Mouse (Mus musculus) midbrain, embryonic 11.5 days (tissue): ENCODE measurements around the gene Lrp5. TPM values are rescaled to one million over a fixed set of nuclear protein-coding genes. Genes with fewer than 3 reads are reported as not detected.

Experiments
- ATAC-seq: fragments of 200-750 bp; cut with Nextera tagmentation; 2 replicates; pipeline ENCODE4 v1.8.0; 2017; ENCODE audit warnings: moderate TSS enrichment, moderate library complexity; ENCODE audit not compliant: low FRiP score
- DNase-seq: peaks from one replicate; pipeline ENCODE4 v3.0.0; 2015; ENCODE audit warnings: low spot score; ENCODE audit errors: missing footprints
- H3K27ac ChIP-seq: fragments of 300-500 bp; sonication (generic); 2 replicates; pipeline ENCODE4 v1.5.1; 2014; ENCODE audit warnings: low read depth, low read length
- H3K27me3 ChIP-seq: fragments of 300-500 bp; sonication (generic); 2 replicates; pipeline ENCODE4 v1.6.1; 2014; ENCODE audit warnings: mild to moderate bottlenecking, low read length, moderate library complexity, mixed read lengths; ENCODE audit not compliant: control insufficient read depth, insufficient read depth
- H3K36me3 ChIP-seq: fragments of 300-500 bp; sonication (generic); 2 replicates; pipeline ENCODE4 v1.6.1; 2014; ENCODE audit warnings: mild to moderate bottlenecking, low read length, moderate library complexity, mixed read lengths; ENCODE audit not compliant: control insufficient read depth, insufficient read depth
- H3K4me1 ChIP-seq: fragments of 300-500 bp; sonication (generic); 2 replicates; pipeline ENCODE4 v1.6.1; 2014; ENCODE audit warnings: low read length; ENCODE audit not compliant: control insufficient read depth, insufficient read depth
- H3K4me2 ChIP-seq: fragments of 300-500 bp; sonication (generic); 2 replicates; pipeline ENCODE4 v1.6.1; 2014; ENCODE audit warnings: mild to moderate bottlenecking, moderate library complexity
- H3K4me3 ChIP-seq: fragments of 300-500 bp; sonication (generic); 2 replicates; pipeline ENCODE4 v1.5.1; 2014; ENCODE audit warnings: low read depth, low read length
- H3K9ac ChIP-seq: fragments of 300-500 bp; sonication (generic); 2 replicates; pipeline ENCODE4 v1.6.1; 2014; ENCODE audit warnings: low read length
- H3K9me3 ChIP-seq: fragments of 300-500 bp; sonication (generic); 2 replicates; pipeline ENCODE4 v1.6.1; 2016; ENCODE audit warnings: low read length; ENCODE audit not compliant: control insufficient read depth
- WGBS: fragments of 180-500 bp; shearing (Covaris S2); extraction: QIAGEN DNeasy Blood & Tissue Kit; methylation state at CpG from one replicate; pipeline ENCODE4 v1.1.7; 2014; 5-methylcytosine and 5-hydroxymethylcytosine counted together
- polyA plus RNA-seq: library from polyadenylated mRNA; unstranded; fragments of >200 nt; fragmentation: Nextera tagmentation; extraction: Ambion mirVana; gene quantifications from 2 replicates; pipeline ENCODE4 v1.2.1, GENCODE M21; 2014

Lrp5 gene
- polyA plus RNA-seq, 1 experiment from 2014 or later: 2.8 TPM

- Histone ChIP-seq H3K27ac (no peak overlapping the region), H3K4me1 (no peaks in the 10 kb centered on the region), H3K9me3 (no peaks in the 10 kb centered on the region; the same call in 1 of the 2 replicates), H3K36me3 (peaks cover 20% of the 10 kb centered on the region; the same call in 1 of the 2 replicates), H3K9ac (no peak overlapping the region), H3K4me3 (no peak overlapping the region), H3K27me3 (no peaks in the 10 kb centered on the region), H3K4me2 (no peak overlapping the region)
- 93% methylated on average over 5 of the region's 5 CpGs for WGBS
- DNase-seq: peak; percentile 28
- no peak for ATAC-seq
Observed at GRCm38 (mm10) chr19:3654058-3654457, 32.3 kb downstream of the Lrp5 start.

GRCm38 (mm10) chr19:3653508-3653907 lies 32.9 kb downstream of the Lrp5 start:
- no peak overlapping the region for H3K9ac ChIP-seq
- no peaks in the 10 kb centered on the region for H3K27me3 ChIP-seq
- ATAC-seq: no peak
- H3K4me2 ChIP-seq: no peak overlapping the region
- H3K27ac ChIP-seq: no peak overlapping the region
- no peaks in the 10 kb centered on the region for H3K4me1 ChIP-seq
- DNase-seq: peak; percentile 26
- no peaks in the 10 kb centered on the region; the same call in 1 of the 2 replicates for H3K9me3 ChIP-seq
- H3K36me3 ChIP-seq: peaks cover 14% of the 10 kb centered on the region; the same call in 1 of the 2 replicates
- H3K4me3 ChIP-seq: no peak overlapping the region
- 90% methylated on average over 4 of the region's 4 CpGs for WGBS

GRCm38 (mm10) chr19:3651989-3652388 lies 34.4 kb downstream of the Lrp5 start:
- Histone ChIP-seq H3K4me2 (no peak overlapping the region), H3K4me3 (no peak overlapping the region), H3K9me3 (no peaks in the 10 kb centered on the region; the same call in 1 of the 2 replicates), H3K9ac (no peak overlapping the region), H3K4me1 (no peaks in the 10 kb centered on the region), H3K27me3 (no peaks in the 10 kb centered on the region), H3K27ac (no peak overlapping the region), H3K36me3 (peaks cover 9% of the 10 kb centered on the region; the same call in 1 of the 2 replicates)
- WGBS: 97% methylated on average over 13 of the region's 13 CpGs
- ATAC-seq: no peak
- DNase-seq: no peak

- Histone ChIP-seq H3K27ac (no peak overlapping the region), H3K4me3 (no peak overlapping the region), H3K36me3 (peaks cover 9% of the 10 kb centered on the region; the same call in 1 of the 2 replicates), H3K9me3 (no peaks in the 10 kb centered on the region; the same call in 1 of the 2 replicates), H3K27me3 (no peaks in the 10 kb centered on the region), H3K4me1 (no peaks in the 10 kb centered on the region), H3K4me2 (no peak overlapping the region), H3K9ac (no peak overlapping the region)
- 94% methylated on average over 3 of the region's 3 CpGs for WGBS
- ATAC-seq: no peak
- DNase-seq: peak; percentile 49
Observed at GRCm38 (mm10) chr19:3651220-3651619, 35.1 kb downstream of the Lrp5 start.

- no peaks in the 10 kb centered on the region; the same call in 1 of the 2 replicates for H3K9me3 ChIP-seq
- no peak overlapping the region for H3K4me3 ChIP-seq
- no peak overlapping the region for H3K4me2 ChIP-seq
- H3K4me1 ChIP-seq: no peaks in the 10 kb centered on the region
- no peaks in the 10 kb centered on the region for H3K27me3 ChIP-seq
- no peak overlapping the region for H3K9ac ChIP-seq
- peaks cover 9% of the 10 kb centered on the region; the same call in 1 of the 2 replicates for H3K36me3 ChIP-seq
- ATAC-seq: no peak
- WGBS: 91% methylated on average over 3 of the region's 3 CpGs
- no peak overlapping the region for H3K27ac ChIP-seq
- peak; percentile 17 for DNase-seq
Observed at GRCm38 (mm10) chr19:3650448-3650847, 35.9 kb downstream of the Lrp5 start.

GRCm38 (mm10) chr19:3648830-3649450 lies 37.4 kb downstream of the Lrp5 start:
- H3K36me3 ChIP-seq: peaks cover 11% of the 10 kb centered on the region
- no peaks in the 10 kb centered on the region for H3K4me1 ChIP-seq
- H3K4me3 ChIP-seq: no peak overlapping the region
- ATAC-seq: peak; percentile 44; the same call in 1 of the 2 replicates
- no peak for DNase-seq
- WGBS: 38% methylated on average over 6 of the region's 11 CpGs
- H3K4me2 ChIP-seq: no peak overlapping the region
- H3K9me3 ChIP-seq: no peaks in the 10 kb centered on the region; the same call in 1 of the 2 replicates
- H3K27me3 ChIP-seq: no peaks in the 10 kb centered on the region
- no peak overlapping the region for H3K27ac ChIP-seq
- no peak overlapping the region for H3K9ac ChIP-seq

- 91% methylated on average over 3 of the region's 3 CpGs for WGBS
- DNase-seq: no peak
- no peak overlapping the region for H3K4me2 ChIP-seq
- no peak overlapping the region for H3K4me3 ChIP-seq
- no peaks in the 10 kb centered on the region for H3K27me3 ChIP-seq
- H3K9me3 ChIP-seq: no peaks in the 10 kb centered on the region; the same call in 1 of the 2 replicates
- ATAC-seq: no peak
- H3K9ac ChIP-seq: no peak overlapping the region
- H3K36me3 ChIP-seq: peaks cover 11% of the 10 kb centered on the region
- no peaks in the 10 kb centered on the region for H3K4me1 ChIP-seq
- H3K27ac ChIP-seq: no peak overlapping the region
Observed at GRCm38 (mm10) chr19:3647999-3648398, 38.4 kb downstream of the Lrp5 start.

- WGBS: 89% methylated on average over 3 of the region's 3 CpGs
- Histone ChIP-seq H3K27ac (no peak overlapping the region), H3K27me3 (no peaks in the 10 kb centered on the region), H3K9me3 (no peaks in the 10 kb centered on the region), H3K4me2 (no peak overlapping the region), H3K36me3 (peaks cover 4% of the 10 kb centered on the region), H3K9ac (no peak overlapping the region), H3K4me1 (peaks cover 8% of the 10 kb centered on the region), H3K4me3 (no peak overlapping the region)
- ATAC-seq (no peak), DNase-seq (no peak)
Observed at GRCm38 (mm10) chr19:3645813-3646212, 40.6 kb downstream of the Lrp5 start.

- 85% methylated on average over 4 of the region's 4 CpGs for WGBS
- Histone ChIP-seq H3K27ac (no peak overlapping the region), H3K27me3 (no peaks in the 10 kb centered on the region), H3K4me1 (peaks cover 8% of the 10 kb centered on the region), H3K4me2 (no peak overlapping the region), H3K9me3 (no peaks in the 10 kb centered on the region), H3K36me3 (peaks cover 4% of the 10 kb centered on the region), H3K9ac (no peak overlapping the region), H3K4me3 (no peak overlapping the region)
- no peak for DNase-seq
- no peak for ATAC-seq
Observed at GRCm38 (mm10) chr19:3645318-3645717, 41.0 kb downstream of the Lrp5 start.
